Mouse (Mus musculus) T-helper 2 cell (primary cell): ENCODE data around the gene Cyp2c65.
"Not testable (repeated sequence)": the region's sequence is repeated elsewhere in the genome, so short reads cannot be mapped to it uniquely, and the experiment has no call there.

Experiments
- in situ Hi-C: fragments of 300-600 bp; cut with MboI, MseI; formaldehyde crosslinking; loops from one replicate; pipeline ENCODE4 v1.15.1; 2025; ENCODE audit warnings: high pct_unique_total_duplicates

Cyp2c65 gene

DNA sequence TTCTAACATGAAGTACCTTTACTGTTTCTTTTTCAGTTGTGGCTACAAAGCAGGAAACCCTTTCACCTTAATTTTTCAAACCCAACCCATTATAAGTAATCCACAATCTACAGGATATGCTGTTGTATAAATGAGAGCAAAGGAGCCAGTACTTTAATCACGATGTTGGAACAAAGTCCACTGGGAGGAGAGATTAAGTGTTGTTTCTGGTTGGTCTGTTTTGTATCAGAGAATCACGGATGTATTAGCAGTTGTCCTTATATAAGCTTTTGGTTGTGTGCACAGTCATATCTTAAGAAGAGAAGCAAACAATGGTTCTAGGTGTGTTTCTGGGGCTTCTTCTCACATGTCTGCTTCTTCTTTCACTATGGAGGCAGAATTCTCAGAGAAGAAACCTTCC is at the start of gene Cyp2c65:
Gene Cyp2c65 (plus strand): TSS at position 297 of the 400 bp plus-strand sequence.
- in situ Hi-C loops: loop anchor here (10.0 kb wide), 1 partner anchor 994 kb away; no protein-coding TSS in a partner anchor

GRCm38 (mm10) chr19:39057928-39058327 is 2.9 kb upstream of the Cyp2c65 start:
- in situ Hi-C loops: no loop called here

DNA sequence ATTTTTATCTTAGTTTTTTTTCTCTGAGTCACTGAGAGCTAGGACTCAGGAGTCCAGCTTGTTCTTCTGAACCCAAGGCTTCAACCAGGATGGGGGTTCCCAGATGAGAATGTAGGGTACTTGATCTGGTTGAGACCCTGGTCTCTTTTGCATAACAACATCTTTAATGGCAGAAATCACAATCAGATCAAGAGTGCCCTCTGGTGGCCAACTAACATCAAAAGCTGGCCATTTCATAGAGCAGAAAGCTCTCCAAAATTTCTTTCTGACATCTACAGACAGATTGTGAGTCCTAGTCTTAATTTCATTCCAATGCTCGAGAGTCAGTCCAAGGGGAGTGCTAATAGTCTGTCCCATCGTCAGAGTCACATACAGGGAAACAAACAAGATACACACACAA is 38.0 kb downstream of the Cyp2c65 start:
- in situ Hi-C loops: not testable (repeated sequence)

DNA sequence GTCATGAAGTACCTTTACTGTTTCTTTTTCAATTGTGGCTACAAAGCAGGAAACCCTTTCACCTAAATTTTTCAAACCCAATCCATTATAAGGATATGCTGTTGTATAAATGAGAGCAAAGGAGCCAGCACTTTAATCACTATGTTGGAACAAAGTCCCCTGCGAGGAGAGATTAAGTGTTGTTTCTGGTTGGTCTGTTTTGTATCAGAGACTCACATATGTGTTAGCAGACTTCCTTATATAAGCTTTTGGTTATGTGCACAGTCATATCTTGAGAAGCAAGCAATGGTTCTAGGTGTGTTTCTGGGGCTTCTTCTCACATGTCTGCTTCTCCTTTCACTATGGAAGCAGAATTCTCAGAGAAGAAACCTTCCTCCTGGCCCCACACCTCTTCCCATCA is 52.8 kb downstream of the Cyp2c65 start, which contains the start of gene Cyp2c66:
Gene Cyp2c66 (plus strand): TSS at position 255 of the 400 bp plus-strand sequence.
- in situ Hi-C loops: no loop called here
